Mouse (Mus musculus) neural tube, embryonic 14.5 days (tissue): ENCODE measurements around the gene Chgb. TPM values are rescaled to one million over a fixed set of nuclear protein-coding genes. Genes with fewer than 3 reads are reported as not detected.
A peak's percentile ranks its signal among the peaks of the same experiment; 100 is the strongest.

ENCODE experiments used
- ATAC-seq: fragments of 200-750 bp; cut with Nextera tagmentation; 2 replicates; pipeline ENCODE4 v1.8.0; 2017; ENCODE audit warnings: low read depth, mild to moderate bottlenecking, moderate TSS enrichment, moderate library complexity
- H3K27ac ChIP-seq: fragments of 300-500 bp; sonication (generic); 2 replicates; pipeline ENCODE4 v1.5.1; 2014; ENCODE audit warnings: low read depth, mild to moderate bottlenecking, control low read depth, low read length, moderate library complexity, mixed read lengths
- H3K27me3 ChIP-seq: fragments of 300-500 bp; sonication (generic); 2 replicates; pipeline ENCODE4 v1.6.1; 2014; ENCODE audit warnings: low read length; ENCODE audit not compliant: control insufficient read depth, insufficient read depth
- H3K36me3 ChIP-seq: fragments of 300-500 bp; sonication (generic); 2 replicates; pipeline ENCODE4 v1.6.1; 2014; ENCODE audit warnings: low read length, mixed read lengths; ENCODE audit not compliant: control insufficient read depth, insufficient read depth
- H3K4me1 ChIP-seq: fragments of 300-500 bp; sonication (generic); 2 replicates; pipeline ENCODE4 v1.6.1; 2014; ENCODE audit warnings: low read length; ENCODE audit not compliant: control insufficient read depth, insufficient read depth
- H3K4me2 ChIP-seq: fragments of 300-500 bp; sonication (generic); 2 replicates; pipeline ENCODE4 v1.6.1; 2014; ENCODE audit warnings: mild to moderate bottlenecking, low read depth, low read length, control low read depth
- H3K4me3 ChIP-seq: fragments of 300-500 bp; sonication (generic); 2 replicates; pipeline ENCODE4 v1.5.1; 2014; ENCODE audit warnings: low read depth, low read length, control low read depth, mixed read lengths
- H3K9ac ChIP-seq: fragments of 300-500 bp; sonication (generic); replicated peaks from 2 replicates; pipeline ENCODE4 v1.6.1; 2014; ENCODE audit warnings: low read depth, mild to moderate bottlenecking, control low read depth, low read length, mixed read lengths
- H3K9me3 ChIP-seq: fragments of 300-500 bp; sonication (generic); 2 replicates; pipeline ENCODE4 v1.6.1; 2016; ENCODE audit warnings: low read length; ENCODE audit not compliant: control insufficient read depth
- WGBS: fragments of 180-500 bp; shearing (Covaris S2); extraction: QIAGEN DNeasy Blood & Tissue Kit; methylation state at CpG from one replicate; pipeline ENCODE4 v1.1.7; 2014; 5-methylcytosine and 5-hydroxymethylcytosine counted together
- polyA plus RNA-seq: library from polyadenylated mRNA; unstranded; fragments of >200 nt; fragmentation: Nextera tagmentation; extraction: Ambion mirVana; gene quantifications from 2 replicates; pipeline ENCODE4 v1.2.1, GENCODE M21; 2014

Gene Chgb
- polyA plus RNA-seq, 1 experiment from 2014 or later, result 75.8 TPM

GRCm38 (mm10) chr2:132751141-132752066 is 29.7 kb upstream of the Chgb start:
- Histone ChIP-seq H3K27ac (no peak overlapping the region), H3K27me3 (no peaks in the 10 kb centered on the region), H3K4me1 (no peaks in the 10 kb centered on the region), H3K4me3 (no peak overlapping the region), H3K36me3 (peaks cover 6% of the 10 kb centered on the region), H3K4me2 (no peak overlapping the region), H3K9me3 (no peaks in the 10 kb centered on the region), H3K9ac (no peak overlapping the region)
- no peak for ATAC-seq
- WGBS, result 79% methylated on average over 15 of the region's 15 CpGs

GRCm38 (mm10) chr2:132752398-132752797 is 28.7 kb upstream of the Chgb start:
- Histone ChIP-seq H3K9ac (no peak overlapping the region), H3K9me3 (no peaks in the 10 kb centered on the region), H3K4me2 (no peak overlapping the region), H3K4me1 (no peaks in the 10 kb centered on the region), H3K27ac (no peak overlapping the region), H3K36me3 (peaks cover 6% of the 10 kb centered on the region), H3K4me3 (no peak overlapping the region), H3K27me3 (no peaks in the 10 kb centered on the region)
- ATAC-seq, result no peak
- 82% methylated on average over 2 of the region's 2 CpGs for WGBS

- Histone ChIP-seq H3K4me3 (no peak overlapping the region), H3K9ac (no peak overlapping the region), H3K27me3 (no peaks in the 10 kb centered on the region), H3K4me1 (no peaks in the 10 kb centered on the region), H3K36me3 (peaks cover 6% of the 10 kb centered on the region), H3K9me3 (no peaks in the 10 kb centered on the region), H3K4me2 (no peak overlapping the region), H3K27ac (no peak overlapping the region)
- 82% methylated on average over 3 of the region's 3 CpGs for WGBS
- no peak for ATAC-seq
Measured at GRCm38 (mm10) chr2:132753137-132753536, 27.9 kb upstream of the Chgb start.

GRCm38 (mm10) chr2:132757911-132758310 is 23.2 kb upstream of the Chgb start:
- H3K4me1 ChIP-seq, result no peaks in the 10 kb centered on the region
- no peak overlapping the region for H3K9ac ChIP-seq
- 74% methylated on average over 5 of the region's 5 CpGs for WGBS
- no peak overlapping the region for H3K27ac ChIP-seq
- H3K36me3 ChIP-seq, result no peaks in the 10 kb centered on the region
- no peaks in the 10 kb centered on the region for H3K9me3 ChIP-seq
- ATAC-seq, result no peak
- no peaks in the 10 kb centered on the region for H3K27me3 ChIP-seq
- H3K4me3 ChIP-seq, result no peak overlapping the region
- no peak overlapping the region for H3K4me2 ChIP-seq

GRCm38 (mm10) chr2:132770822-132771221 is 10.3 kb upstream of the Chgb start:
- H3K4me1 ChIP-seq, result no peaks in the 10 kb centered on the region
- H3K9me3 ChIP-seq, result no peaks in the 10 kb centered on the region
- ATAC-seq, result no peak
- H3K9ac ChIP-seq, result no peak overlapping the region
- no peaks in the 10 kb centered on the region for H3K36me3 ChIP-seq
- H3K27me3 ChIP-seq, result no peaks in the 10 kb centered on the region
- 87% methylated on average over 1 of the region's 1 CpGs for WGBS
- H3K4me3 ChIP-seq, result no peak overlapping the region
- no peak overlapping the region for H3K4me2 ChIP-seq
- no peak overlapping the region for H3K27ac ChIP-seq

- Histone ChIP-seq H3K27me3 (no peaks in the 10 kb centered on the region), H3K4me2 (peak overlapping the region; percentile 58), H3K4me3 (peak overlapping the region; percentile 65), H3K4me1 (peaks cover 2% of the 10 kb centered on the region; the same call in 1 of the 2 replicates), H3K9me3 (no peaks in the 10 kb centered on the region), H3K9ac (peak overlapping the region; percentile 87), H3K27ac (peak overlapping the region; percentile 97), H3K36me3 (no peaks in the 10 kb centered on the region)
- WGBS, result under 1% methylated on average over 37 of the region's 41 CpGs
- ATAC-seq, result peak; percentile 98
Measured at GRCm38 (mm10) chr2:132781439-132782068, 476 bp downstream of the Chgb start.

GRCm38 (mm10) chr2:132784039-132784438 is 3.0 kb downstream of the Chgb start:
- no peak overlapping the region for H3K27ac ChIP-seq
- peaks cover 2% of the 10 kb centered on the region; the same call in 1 of the 2 replicates for H3K4me1 ChIP-seq
- no peak for ATAC-seq
- H3K4me3 ChIP-seq, result no peak overlapping the region
- no peak overlapping the region for H3K4me2 ChIP-seq
- WGBS, result 87% methylated on average over 6 of the region's 6 CpGs
- no peak overlapping the region for H3K9ac ChIP-seq
- H3K27me3 ChIP-seq, result no peaks in the 10 kb centered on the region
- no peaks in the 10 kb centered on the region for H3K36me3 ChIP-seq
- H3K9me3 ChIP-seq, result no peaks in the 10 kb centered on the region

GRCm38 (mm10) chr2:132793441-132794203 is 12.5 kb downstream of the Chgb start:
- Histone ChIP-seq H3K4me2 (no peak overlapping the region), H3K4me3 (no peak overlapping the region), H3K27ac (no peak overlapping the region), H3K9ac (no peak overlapping the region), H3K4me1 (no peaks in the 10 kb centered on the region), H3K36me3 (no peaks in the 10 kb centered on the region; the same call in 1 of the 2 replicates), H3K27me3 (no peaks in the 10 kb centered on the region), H3K9me3 (no peaks in the 10 kb centered on the region)
- WGBS, result 88% methylated on average over 19 of the region's 19 CpGs
- ATAC-seq, result no peak
